Mouse (Mus musculus) liver, adult 2 months (tissue): ENCODE results near the gene Cpa1. TPM values are rescaled to one million over a fixed set of nuclear protein-coding genes. Genes with fewer than 3 reads are reported as not detected.

Experiments used
- DNase-seq: peaks from one replicate; pipeline ENCODE4 v3.0.0-alpha.2; 2011; ENCODE audit warnings: low read depth, low spot score; ENCODE audit errors: extremely low read depth
- H3K27ac ChIP-seq: fragments of 200-500 bp; replicated peaks from 2 replicates; pipeline ENCODE4 v1.5.1; 2012; ENCODE audit warnings: low read depth, mild to moderate bottlenecking, control low read depth, inconsistent platforms, low read length; ENCODE audit not compliant: insufficient read depth
- H3K27me3 ChIP-seq: fragments of 200-500 bp; 2 replicates; pipeline ENCODE4 v1.6.1; 2012; ENCODE audit warnings: mild to moderate bottlenecking, moderate library complexity, low read length, inconsistent platforms; ENCODE audit not compliant: control insufficient read depth, insufficient read depth
- H3K36me3 ChIP-seq: fragments of 200-500 bp; 2 replicates; pipeline ENCODE4 v1.6.1; 2012; ENCODE audit warnings: low read length, inconsistent platforms; ENCODE audit not compliant: control insufficient read depth, insufficient read depth
- H3K4me1 ChIP-seq: fragments of 200-500 bp; 2 replicates; pipeline ENCODE4 v1.6.1; 2011; ENCODE audit warnings: low read length; ENCODE audit not compliant: control insufficient read depth, insufficient read depth
- H3K4me3 ChIP-seq: fragments of 200-500 bp; 2 replicates; pipeline ENCODE4 v1.5.1; 2011; ENCODE audit warnings: low read depth, mild to moderate bottlenecking, control low read depth, low read length, moderate library complexity; ENCODE audit not compliant: insufficient read depth
- H3K79me2 ChIP-seq: fragments of 200-500 bp; 2 replicates; pipeline ENCODE4 v1.6.1; 2012; ENCODE audit warnings: inconsistent platforms, mild to moderate bottlenecking, low read length, moderate library complexity; ENCODE audit not compliant: control insufficient read depth, insufficient read depth
- H3K9ac ChIP-seq: fragments of 200-500 bp; 2 replicates; pipeline ENCODE4 v1.6.1; 2012; ENCODE audit warnings: low read depth, mild to moderate bottlenecking, control low read depth, inconsistent platforms, low read length
- CTCF ChIP-seq: fragments of 200-500 bp; IDR thresholded peaks from 2 replicates; pipeline ENCODE4 v1.5.1; 2011; ENCODE audit warnings: low read depth, low read length, control low read depth
- POLR2A ChIP-seq: fragments of 200-500 bp; IDR thresholded peaks from 2 replicates; pipeline ENCODE4 v1.6.1; 2011; ENCODE audit warnings: low read length, control low read depth; ENCODE audit not compliant: insufficient read depth; ENCODE audit errors: extremely low read depth
- WGBS: fragments of 180-500 bp; shearing (Covaris S2); methylation state at CpG from one replicate; pipeline ENCODE4 v1.1.7; 2018; 5-methylcytosine and 5-hydroxymethylcytosine counted together
- polyA plus RNA-seq: library from polyadenylated mRNA; depleted of rRNA; stranded (reverse); fragments of >200 nt; gene quantifications from 2 replicates; pipeline ENCODE4 v1.2.3, GENCODE M21; 2012
- total RNA-seq: library from RNA; depleted of rRNA; stranded (reverse); fragments of >200 nt; gene quantifications from 2 replicates; pipeline ENCODE4 v1.2.3, GENCODE M21; 2014

The Cpa1 gene
- total and polyA plus RNA-seq, 2 experiments: 0.26 to 76.8 TPM

GRCm38 (mm10) chr6:30610710-30611109 lies 28.3 kb upstream of the Cpa1 start, which contains the start of gene Cpa5:
Gene Cpa5 (plus strand): TSS chr6:30611010.
- WGBS: 97% methylated on average over 7 of the region's 7 CpGs
- no peak for DNase-seq
- H3K9ac ChIP-seq: no peak within 1 kb of the TSS

GRCm38 (mm10) chr6:30611212-30611611 lies 27.8 kb upstream of the Cpa1 start:
- no peak for TF ChIP-seq POLR2A
- TF ChIP-seq CTCF: no peak
- H3K36me3 ChIP-seq: no peaks in the 10 kb centered on the region
- H3K4me3 ChIP-seq: no peak overlapping the region
- H3K27ac ChIP-seq: no peak overlapping the region
- H3K4me1 ChIP-seq: no peaks in the 10 kb centered on the region
- H3K79me2 ChIP-seq: no peaks in the 10 kb centered on the region
- peaks cover 2% of the 10 kb centered on the region; the same call in 1 of the 2 replicates for H3K27me3 ChIP-seq
- no peak overlapping the region for H3K9ac ChIP-seq
- 84% methylated on average over 5 of the region's 5 CpGs for WGBS
- DNase-seq: no peak

More at GRCm38 (mm10) chr6:30610710-30611109, 28.3 kb upstream of the Cpa1 start, which contains the start of gene Cpa5:
- H3K36me3 ChIP-seq: no peaks in the 10 kb centered on the region
- no peaks in the 10 kb centered on the region for H3K4me1 ChIP-seq
- no peak within 1 kb of the TSS for H3K4me3 ChIP-seq
- TF ChIP-seq CTCF (no peak), POLR2A (no peak)
- no peak within 1 kb of the TSS for H3K27ac ChIP-seq
- H3K27me3 ChIP-seq: peaks cover under 1% of the 10 kb centered on the region; the same call in 1 of the 2 replicates
- H3K79me2 ChIP-seq: no peaks in the 10 kb centered on the region

- H3K9ac ChIP-seq: no peak overlapping the region
- peaks cover 2% of the 10 kb centered on the region; the same call in 1 of the 2 replicates for H3K27me3 ChIP-seq
- WGBS: 90% methylated on average over 6 of the region's 6 CpGs
Measured at GRCm38 (mm10) chr6:30614251-30614650, 24.8 kb upstream of the Cpa1 start.

GRCm38 (mm10) chr6:30615741-30616140 lies 23.3 kb upstream of the Cpa1 start:
- no peak overlapping the region for H3K9ac ChIP-seq
- 54% methylated on average over 4 of the region's 4 CpGs for WGBS
- no peak overlapping the region for H3K27ac ChIP-seq
- no peak overlapping the region for H3K4me3 ChIP-seq
- TF ChIP-seq POLR2A: no peak
- TF ChIP-seq CTCF: no peak
- H3K27me3 ChIP-seq: peaks cover 2% of the 10 kb centered on the region; the same call in 1 of the 2 replicates
- no peaks in the 10 kb centered on the region for H3K79me2 ChIP-seq
- H3K4me1 ChIP-seq: no peaks in the 10 kb centered on the region
- no peaks in the 10 kb centered on the region for H3K36me3 ChIP-seq
- no peak for DNase-seq

More at GRCm38 (mm10) chr6:30614251-30614650, 24.8 kb upstream of the Cpa1 start:
- no peak for DNase-seq
- Histone ChIP-seq H3K4me3 (no peak overlapping the region), H3K4me1 (no peaks in the 10 kb centered on the region), H3K27ac (no peak overlapping the region), H3K79me2 (no peaks in the 10 kb centered on the region), H3K36me3 (no peaks in the 10 kb centered on the region)
- TF ChIP-seq CTCF (no peak), POLR2A (no peak)

GRCm38 (mm10) chr6:30616491-30616941 lies 22.5 kb upstream of the Cpa1 start:
- DNase-seq: no peak
- Histone ChIP-seq H3K27ac (no peak overlapping the region), H3K9ac (no peak overlapping the region), H3K4me1 (no peaks in the 10 kb centered on the region), H3K36me3 (no peaks in the 10 kb centered on the region), H3K4me3 (no peak overlapping the region), H3K27me3 (peaks cover 2% of the 10 kb centered on the region; the same call in 1 of the 2 replicates), H3K79me2 (no peaks in the 10 kb centered on the region)
- TF ChIP-seq POLR2A: no peak
- no peak for TF ChIP-seq CTCF
- 19% methylated on average over 8 of the region's 8 CpGs for WGBS

- no peak for DNase-seq
- Histone ChIP-seq H3K79me2 (no peaks in the 10 kb centered on the region), H3K4me1 (no peaks in the 10 kb centered on the region), H3K27ac (no peak overlapping the region), H3K27me3 (peaks cover 2% of the 10 kb centered on the region; the same call in 1 of the 2 replicates), H3K4me3 (no peak overlapping the region), H3K36me3 (no peaks in the 10 kb centered on the region), H3K9ac (no peak overlapping the region)
- WGBS: 26% methylated on average over 13 of the region's 13 CpGs
- TF ChIP-seq CTCF: no peak
- no peak for TF ChIP-seq POLR2A
Measured at GRCm38 (mm10) chr6:30617020-30617958, 21.7 kb upstream of the Cpa1 start.
